Mouse (Mus musculus): ENCODE measurements around the gene Gm10803. TPM values are rescaled to one million over a fixed set of nuclear protein-coding genes. Genes with fewer than 3 reads are reported as not detected.

Gene Gm10803
- not detected for polyA plus RNA-seq (2014; fragmentation: Illumina TruSeq; extraction: RNeasy Lipid Tissue Mini Kit (QIAGEN cat#74804); ENCODE audit: low read depth, low replicate concordance)

DNA sequence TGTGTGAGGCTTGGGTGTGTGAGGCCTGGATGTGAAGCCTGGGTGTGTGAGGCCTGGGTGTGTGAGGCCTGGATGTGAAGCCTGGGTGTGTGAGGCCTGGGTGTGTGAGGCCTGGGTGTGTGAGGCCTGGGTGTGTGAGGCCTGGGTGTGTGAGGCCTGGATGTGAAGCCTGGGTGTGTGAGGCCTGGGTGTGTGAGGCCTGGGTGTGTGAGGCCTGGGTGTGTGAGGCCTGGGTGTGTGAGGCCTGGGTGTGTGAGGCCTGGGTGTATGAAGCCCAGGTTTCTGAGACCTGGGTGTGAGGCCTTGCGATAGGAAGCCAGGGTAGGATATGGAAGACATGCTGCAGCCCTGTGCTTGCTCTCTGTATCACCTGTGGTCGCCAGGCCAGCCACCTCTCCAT lies at the start of gene Gm10803:
Gm10803 (plus strand) TSS at position 301 of the 400 bp plus-strand sequence.

Other genes starting within 250 kb of the Gm10803 start
- gene Tspan18, start 226.1 kb upstream of the Gm10803 start, polyA plus RNA-seq (2014; fragmentation: Illumina TruSeq; extraction: RNeasy Lipid Tissue Mini Kit (QIAGEN cat#74804); ENCODE audit: low read depth, low replicate concordance), result 10.3 TPM
- gene Cd82, start 97.4 kb upstream of the Gm10803 start, polyA plus RNA-seq (2014; fragmentation: Illumina TruSeq; extraction: RNeasy Lipid Tissue Mini Kit (QIAGEN cat#74804); ENCODE audit: low read depth, low replicate concordance), result 18.6 TPM
- gene Alx4, start 81.8 kb downstream of the Gm10803 start, polyA plus RNA-seq (2014; fragmentation: Illumina TruSeq; extraction: RNeasy Lipid Tissue Mini Kit (QIAGEN cat#74804); ENCODE audit: low read depth, low replicate concordance), result 0.26 TPM